Mouse (Mus musculus): ENCODE results near the gene Irf6. TPM values are rescaled to one million over a fixed set of nuclear protein-coding genes. Genes with fewer than 3 reads are reported as not detected.

The Irf6 gene
- polyA plus RNA-seq, 1 experiment = 1.5 TPM

DNA sequence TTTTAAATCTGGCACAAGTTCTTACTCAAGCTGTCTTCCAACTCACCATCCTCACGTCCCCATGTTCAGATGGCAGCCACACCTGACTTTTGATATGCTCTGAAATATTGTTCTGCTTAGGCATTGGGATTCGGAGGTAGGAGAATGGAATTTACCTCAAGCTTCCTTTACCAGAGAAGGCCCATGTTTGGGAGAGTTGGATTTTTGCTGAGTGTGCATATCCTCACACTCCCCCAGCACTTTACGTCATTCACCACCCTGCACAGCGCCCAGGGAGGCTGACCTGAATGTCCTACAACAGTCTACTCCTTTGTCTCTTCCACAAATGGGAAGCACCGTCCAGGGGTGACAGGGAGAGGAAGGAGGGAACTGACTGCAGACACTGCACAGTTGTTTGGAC is 67.5 kb downstream of the Irf6 start:
- DNase-seq (ENCODE audit: low read depth in 1 of 2, low spot score in 2 of 2) = no peak
- Histone ChIP-seq H3K27ac (ENCODE audit: insufficient read depth, low read length) (no peak overlapping the region), H3K27me3 (ENCODE audit: control insufficient read depth, insufficient read depth, low read length) (no peaks in the 10 kb centered on the region), H3K4me1 (ENCODE audit: control insufficient read depth, insufficient read depth, insufficient read length) (no peaks in the 10 kb centered on the region), H3K4me3 (ENCODE audit: extremely low read depth, insufficient read depth, insufficient read length) (no peak overlapping the region), H3K36me3 (ENCODE audit: control insufficient read depth, insufficient read depth, low read length) (peaks cover 3% of the 10 kb centered on the region; the same call in 1 of the 2 replicates)
- WGBS = 74% methylated on average over 5 of the region's 5 CpGs
- no peak for TF ChIP-seq POLR2A (IDR thresholded peaks at IDR 0.05; ENCODE audit: low read depth, low read length)
- no peak for TF ChIP-seq CTCF (IDR thresholded peaks at IDR 0.05; ENCODE audit: extremely low read depth, insufficient read depth, insufficient read length, insufficient replicate concordance)

Other genes with a start within 250 kb of the Irf6 start
- 0.05 and 0.08 TPM in 2 replicates for gene Syt14, start 117.3 kb upstream of the Irf6 start, polyA plus RNA-seq (2012; rRNA removed)
- 17.1 and 17.3 TPM in 2 replicates for gene Diexf, start 22.8 kb upstream of the Irf6 start, polyA plus RNA-seq (2012; rRNA removed)
- gene A130010J15Rik, start 14.9 kb downstream of the Irf6 start, polyA plus RNA-seq (2012; rRNA removed) = 1.8 TPM in 2 replicates
- 62.7 and 62.8 TPM in 2 replicates for gene Traf3ip3, start 48.6 kb downstream of the Irf6 start, polyA plus RNA-seq (2012; rRNA removed)
- gene Lamb3, start 54.6 kb downstream of the Irf6 start, polyA plus RNA-seq (2012; rRNA removed) = 3.4 and 4.6 TPM in 2 replicates
- 32.9 and 33.5 TPM in 2 replicates for gene Hsd11b1, start 111.0 kb downstream of the Irf6 start, polyA plus RNA-seq (2012; rRNA removed)
- gene G0s2, start 120.1 kb downstream of the Irf6 start, polyA plus RNA-seq (2012; rRNA removed) = 60.8 and 66.5 TPM in 2 replicates
- gene Camk1g, start 217.2 kb downstream of the Irf6 start, polyA plus RNA-seq (2012; rRNA removed) = 0.12 and 0.26 TPM in 2 replicates

Measured in spleen, adult 2 months (tissue).